Mouse (Mus musculus): ENCODE measurements around the gene Srprb.
"Not testable (repeated sequence)": the region's sequence is repeated elsewhere in the genome, so short reads cannot be mapped to it uniquely, and the experiment has no call there.

Srprb gene

GRCm38 (mm10) chr9:103208802-103209423 is 7.0 kb upstream of the Srprb start:
- DNase-seq: no peak

GRCm38 (mm10) chr9:103207846-103208245 is 5.9 kb upstream of the Srprb start:
- DNase-seq: peak; percentile 50 to 55

- DNase-seq: no peak
Measured at GRCm38 (mm10) chr9:103205786-103206185, 3.8 kb upstream of the Srprb start.

- no peak for DNase-seq
Measured at GRCm38 (mm10) chr9:103188416-103188815, 13.5 kb downstream of the Srprb start.

GRCm38 (mm10) chr9:103186747-103187146 is 15.2 kb downstream of the Srprb start:
- DNase-seq: no peak

- no peak for DNase-seq
Measured at GRCm38 (mm10) chr9:103185946-103186345, 16.0 kb downstream of the Srprb start.

GRCm38 (mm10) chr9:103184855-103185254 is 17.1 kb downstream of the Srprb start:
- no peak for DNase-seq

- DNase-seq: no peak
Measured at GRCm38 (mm10) chr9:103181886-103182285, 20.1 kb downstream of the Srprb start.

- peak; percentile 57 to 60 for DNase-seq
Measured at GRCm38 (mm10) chr9:103180807-103181565, 21.0 kb downstream of the Srprb start.

- no peak for DNase-seq
Measured at GRCm38 (mm10) chr9:103180303-103180702, 21.6 kb downstream of the Srprb start.

GRCm38 (mm10) chr9:103175692-103176091 is 26.2 kb downstream of the Srprb start:
- no peak for DNase-seq

- peak in 1 of 2 experiments; percentile 12 for DNase-seq
Measured at GRCm38 (mm10) chr9:103174771-103175519, 27.0 kb downstream of the Srprb start.

- DNase-seq: no peak
Measured at GRCm38 (mm10) chr9:103168771-103169170, 33.2 kb downstream of the Srprb start.

- no peak for DNase-seq
Measured at GRCm38 (mm10) chr9:103168046-103168445, 33.9 kb downstream of the Srprb start.

- DNase-seq: no peak
Measured at GRCm38 (mm10) chr9:103163806-103164205, 38.1 kb downstream of the Srprb start.

GRCm38 (mm10) chr9:103155158-103155557 is 46.8 kb downstream of the Srprb start:
- DNase-seq: not testable (repeated sequence)

GRCm38 (mm10) chr9:103154568-103154967 is 47.4 kb downstream of the Srprb start:
- no peak for DNase-seq

- DNase-seq: no peak
Measured at GRCm38 (mm10) chr9:103153286-103153685, 48.7 kb downstream of the Srprb start.

- DNase-seq: no peak
Measured at GRCm38 (mm10) chr9:103149074-103149799, 52.7 kb downstream of the Srprb start.

GRCm38 (mm10) chr9:103147103-103147502 is 54.8 kb downstream of the Srprb start:
- DNase-seq: no peak

- DNase-seq: no peak
Measured at GRCm38 (mm10) chr9:103146703-103147102, 55.2 kb downstream of the Srprb start.

GRCm38 (mm10) chr9:103146257-103146656 is 55.7 kb downstream of the Srprb start:
- no peak for DNase-seq

GRCm38 (mm10) chr9:103145351-103145750 is 56.6 kb downstream of the Srprb start:
- no peak for DNase-seq

Data from spleen, adult 18-20 months (tissue).